Mouse (Mus musculus) testis, adult 2 months (tissue): ENCODE measurements around the gene Clmn. TPM values are rescaled to one million over a fixed set of nuclear protein-coding genes. Genes with fewer than 3 reads are reported as not detected.

Experiments
- H3K27ac ChIP-seq: fragments of 200-500 bp; 2 replicates; pipeline ENCODE4 v1.5.1; 2012; ENCODE audit warnings: low read depth, low read length; ENCODE audit not compliant: control insufficient read depth, insufficient read depth
- H3K27me3 ChIP-seq: fragments of 200-500 bp; 2 replicates; pipeline ENCODE4 v1.6.1; 2012; ENCODE audit warnings: mild to moderate bottlenecking, low read length, moderate library complexity; ENCODE audit not compliant: control insufficient read depth, insufficient read depth
- H3K36me3 ChIP-seq: fragments of 200-500 bp; 2 replicates; pipeline ENCODE4 v1.6.1; 2012; ENCODE audit warnings: mild to moderate bottlenecking, low read length; ENCODE audit not compliant: control insufficient read depth, insufficient read depth
- H3K4me1 ChIP-seq: fragments of 200-500 bp; 2 replicates; pipeline ENCODE4 v1.6.1; 2012; ENCODE audit warnings: low read length; ENCODE audit not compliant: control insufficient read depth, insufficient read depth
- H3K4me3 ChIP-seq: fragments of 200-500 bp; 2 replicates; pipeline ENCODE4 v1.5.1; 2012; ENCODE audit warnings: low read depth, mild to moderate bottlenecking, low read length, moderate library complexity, mixed read lengths; ENCODE audit not compliant: control insufficient read depth
- CTCF ChIP-seq: fragments of 200-500 bp; IDR thresholded peaks from 2 replicates; pipeline ENCODE4 v1.5.1; 2012; ENCODE audit warnings: low read depth, mild to moderate bottlenecking, inconsistent platforms, low read length, moderate library complexity; ENCODE audit not compliant: control insufficient read depth, insufficient read depth, insufficient replicate concordance
- POLR2A ChIP-seq: fragments of 200-500 bp; IDR thresholded peaks from 2 replicates; pipeline ENCODE4 v1.6.1; 2012; ENCODE audit warnings: low read depth, mild to moderate bottlenecking, inconsistent platforms, low read length, moderate library complexity; ENCODE audit not compliant: control insufficient read depth
- polyA plus RNA-seq: library from polyadenylated mRNA; depleted of rRNA; stranded (reverse); fragments of >200 nt; gene quantifications from 2 replicates; pipeline ENCODE4 v1.2.3, GENCODE M21; 2012

Gene Clmn
- polyA plus RNA-seq, 1 experiment: 119 TPM

- H3K4me3 ChIP-seq: no peak overlapping the region
- H3K4me1 ChIP-seq: no peaks in the 10 kb centered on the region; the same call in 1 of the 2 replicates
- H3K27me3 ChIP-seq: no peaks in the 10 kb centered on the region
- no peaks in the 10 kb centered on the region for H3K36me3 ChIP-seq
- H3K27ac ChIP-seq: no peak overlapping the region
- TF ChIP-seq CTCF: no peak
- TF ChIP-seq POLR2A: no peak
Measured at GRCm38 (mm10) chr12:104892245-104892644, 27.4 kb upstream of the Clmn start.

DNA sequence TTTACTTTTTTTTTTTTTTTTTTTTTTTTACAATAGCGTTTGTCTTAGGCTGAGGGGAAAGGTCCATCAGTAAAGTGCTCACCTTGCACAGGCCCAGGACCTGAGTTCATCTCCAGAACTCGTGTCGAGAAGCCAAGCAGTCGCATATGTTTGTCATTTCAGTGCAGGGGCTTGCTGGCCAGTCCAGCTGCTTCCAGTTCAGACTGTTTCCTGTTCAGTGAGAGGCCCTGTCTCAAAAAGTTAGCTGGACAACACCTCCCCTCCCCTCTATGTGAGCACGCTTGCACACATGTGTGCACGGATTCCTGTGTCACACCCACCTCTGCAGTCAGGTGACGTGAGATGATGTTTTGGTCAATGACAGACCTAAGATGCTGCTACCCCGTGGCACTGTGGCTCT, 25.2 kb upstream of the Clmn start:
- no peak overlapping the region for H3K4me3 ChIP-seq
- H3K36me3 ChIP-seq: no peaks in the 10 kb centered on the region
- H3K27me3 ChIP-seq: no peaks in the 10 kb centered on the region
- no peak for TF ChIP-seq CTCF
- no peak overlapping the region for H3K27ac ChIP-seq
- H3K4me1 ChIP-seq: no peaks in the 10 kb centered on the region

GRCm38 (mm10) chr12:104886104-104886503, 21.2 kb upstream of the Clmn start:
- H3K4me1 ChIP-seq: no peaks in the 10 kb centered on the region
- H3K27me3 ChIP-seq: no peaks in the 10 kb centered on the region
- no peaks in the 10 kb centered on the region for H3K36me3 ChIP-seq
- no peak overlapping the region for H3K27ac ChIP-seq
- TF ChIP-seq CTCF (no peak), POLR2A (no peak)
- H3K4me3 ChIP-seq: no peak overlapping the region

GRCm38 (mm10) chr12:104882533-104882932, 17.7 kb upstream of the Clmn start:
- TF ChIP-seq CTCF (no peak), POLR2A (no peak)
- Histone ChIP-seq H3K27me3 (no peaks in the 10 kb centered on the region), H3K36me3 (no peaks in the 10 kb centered on the region), H3K4me1 (no peaks in the 10 kb centered on the region), H3K27ac (no peak overlapping the region), H3K4me3 (no peak overlapping the region)

DNA sequence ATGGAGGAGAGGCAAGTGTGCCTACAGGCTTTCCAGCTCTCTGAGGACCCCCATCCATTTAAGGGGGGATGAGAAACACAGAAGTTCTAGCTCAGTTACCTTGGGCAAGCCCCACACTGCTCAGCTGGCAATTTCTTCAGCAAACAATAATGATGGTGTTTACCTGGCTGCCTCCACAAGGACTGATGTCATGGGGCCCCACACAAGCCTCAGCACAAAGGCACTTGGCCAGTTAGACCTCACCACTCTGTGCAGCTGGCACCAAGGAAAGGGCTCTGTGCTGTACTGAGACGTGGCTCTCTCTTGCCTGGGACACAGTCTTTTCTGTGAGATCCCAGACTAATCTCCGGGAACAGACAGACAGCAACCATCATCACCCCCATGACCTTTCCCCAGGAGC, 17.2 kb upstream of the Clmn start:
- Histone ChIP-seq H3K4me3 (no peak overlapping the region), H3K27ac (no peak overlapping the region), H3K36me3 (no peaks in the 10 kb centered on the region), H3K27me3 (no peaks in the 10 kb centered on the region), H3K4me1 (no peaks in the 10 kb centered on the region)
- no peak for TF ChIP-seq POLR2A
- TF ChIP-seq CTCF: no peak

- no peaks in the 10 kb centered on the region for H3K36me3 ChIP-seq
- H3K4me3 ChIP-seq: no peak overlapping the region
- H3K27me3 ChIP-seq: no peaks in the 10 kb centered on the region
- no peak overlapping the region for H3K27ac ChIP-seq
- TF ChIP-seq CTCF (no peak), POLR2A (no peak)
- no peaks in the 10 kb centered on the region for H3K4me1 ChIP-seq
Measured at GRCm38 (mm10) chr12:104881518-104882060, 16.7 kb upstream of the Clmn start.

GRCm38 (mm10) chr12:104880367-104880766, 15.5 kb upstream of the Clmn start:
- TF ChIP-seq POLR2A (no peak), CTCF (no peak)
- H3K27me3 ChIP-seq: no peaks in the 10 kb centered on the region
- no peak overlapping the region for H3K27ac ChIP-seq
- H3K4me3 ChIP-seq: no peak overlapping the region
- H3K4me1 ChIP-seq: no peaks in the 10 kb centered on the region
- H3K36me3 ChIP-seq: no peaks in the 10 kb centered on the region

DNA sequence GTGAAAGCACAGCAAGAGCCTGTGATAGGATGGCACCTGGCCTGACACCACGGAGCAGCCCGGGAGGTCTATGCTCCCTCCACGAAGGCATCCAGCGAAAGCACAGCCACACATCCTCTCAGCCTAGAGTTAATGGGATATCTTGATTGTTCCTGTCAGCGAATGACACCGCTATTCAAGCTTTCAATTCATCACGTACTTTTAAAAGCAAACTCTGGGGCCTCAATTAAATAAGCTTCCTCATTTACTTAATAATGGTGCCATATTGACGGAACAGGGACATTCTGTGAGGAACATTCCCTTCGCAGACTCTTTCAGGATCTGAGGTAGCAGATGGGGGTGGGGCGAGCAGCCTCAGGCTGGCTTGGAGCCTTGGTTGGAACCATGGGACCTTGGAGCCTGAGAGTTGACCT, 14.7 kb upstream of the Clmn start:
- TF ChIP-seq CTCF (no peak), POLR2A (no peak)
- no peaks in the 10 kb centered on the region for H3K36me3 ChIP-seq
- no peak overlapping the region for H3K27ac ChIP-seq
- H3K4me3 ChIP-seq: no peak overlapping the region
- no peaks in the 10 kb centered on the region for H3K4me1 ChIP-seq
- no peaks in the 10 kb centered on the region for H3K27me3 ChIP-seq

GRCm38 (mm10) chr12:104876053-104876452, 11.2 kb upstream of the Clmn start:
- no peak for TF ChIP-seq POLR2A
- TF ChIP-seq CTCF: no peak
- H3K27ac ChIP-seq: no peak overlapping the region
- no peak overlapping the region for H3K4me3 ChIP-seq

More at GRCm38 (mm10) chr12:104876053-104876452, 11.2 kb upstream of the Clmn start:
- Histone ChIP-seq H3K27me3 (no peaks in the 10 kb centered on the region), H3K36me3 (no peaks in the 10 kb centered on the region), H3K4me1 (no peaks in the 10 kb centered on the region)
